Mouse (Mus musculus): ENCODE data around the gene Pum2. TPM values are rescaled to one million over a fixed set of nuclear protein-coding genes. Genes with fewer than 3 reads are reported as not detected.

The Pum2 gene
- total RNA-seq, 1 experiment: 74.8 TPM

GRCm38 (mm10) chr12:8657116-8657515 lies 16.8 kb upstream of the Pum2 start:
- Histone ChIP-seq H3K36me3 (ENCODE audit: control insufficient read depth, insufficient read depth, low read length, poor library complexity, severe bottlenecking) (no peaks in the 10 kb centered on the region), H3K4me1 (ENCODE audit: control insufficient read depth in 2 of 2, insufficient read depth in 2 of 2, low read length in 2 of 2, poor library complexity in 1 of 2) (no peaks in the 10 kb centered on the region), H3K27ac (ENCODE audit: insufficient read depth, low read depth, low read length, poor library complexity, severe bottlenecking) (no peak overlapping the region), H3K4me3 (ENCODE audit: insufficient read depth in 1 of 2, low read depth in 1 of 2, low read length in 2 of 2, poor library complexity in 1 of 2, severe bottlenecking in 1 of 2) (no peak overlapping the region), H3K9ac (ENCODE audit: insufficient read depth, low read depth, low read length, poor library complexity, severe bottlenecking) (no peak overlapping the region), H3K9me3 (ENCODE audit: control insufficient read depth, insufficient read depth, low read depth, low read length) (no peaks in the 10 kb centered on the region)
- DNase-seq (ENCODE audit: low read depth, low spot score): no peak
- in situ Hi-C loops (cut with MboI; ENCODE audit: low sequenced_read_pairs in 2 of 2, unreplicated experiment in 2 of 2): no loop called here
- TF ChIP-seq CHD2 (IDR thresholded peaks at IDR 0.05; ENCODE audit: low read depth, low read length): no peak
- TF ChIP-seq ZNF384 (IDR thresholded peaks at IDR 0.05; ENCODE audit: low read depth, low read length): no peak
- no peak for TF ChIP-seq ZC3H11A (IDR thresholded peaks at IDR 0.05; ENCODE audit: borderline replicate concordance, low read depth, low read length)
- TF ChIP-seq HCFC1 (IDR thresholded peaks at IDR 0.05; ENCODE audit: borderline replicate concordance, insufficient read depth, low read length): no peak
- no peak for TF ChIP-seq MAFK (IDR thresholded peaks at IDR 0.05; ENCODE audit: insufficient read depth, low read depth, low read length)

- H3K9me3 ChIP-seq (ENCODE audit: control insufficient read depth, insufficient read depth, low read depth, low read length): no peaks in the 10 kb centered on the region
- no peak for DNase-seq (ENCODE audit: low read depth, low spot score)
- in situ Hi-C loops (cut with MboI; ENCODE audit: low sequenced_read_pairs in 2 of 2, unreplicated experiment in 2 of 2): no loop called here
- H3K4me3 ChIP-seq (ENCODE audit: insufficient read depth in 1 of 2, low read depth in 1 of 2, low read length in 2 of 2, poor library complexity in 1 of 2, severe bottlenecking in 1 of 2): no peak overlapping the region
- TF ChIP-seq CHD2 (IDR thresholded peaks at IDR 0.05; ENCODE audit: low read depth, low read length): no peak
- no peak for TF ChIP-seq HCFC1 (IDR thresholded peaks at IDR 0.05; ENCODE audit: borderline replicate concordance, insufficient read depth, low read length)
- TF ChIP-seq ZNF384 (IDR thresholded peaks at IDR 0.05; ENCODE audit: low read depth, low read length): no peak
- no peak for TF ChIP-seq MAFK (IDR thresholded peaks at IDR 0.05; ENCODE audit: insufficient read depth, low read depth, low read length)
- no peak for TF ChIP-seq ZC3H11A (IDR thresholded peaks at IDR 0.05; ENCODE audit: borderline replicate concordance, low read depth, low read length)
- H3K27ac ChIP-seq (ENCODE audit: insufficient read depth, low read depth, low read length, poor library complexity, severe bottlenecking): no peak overlapping the region
- no peaks in the 10 kb centered on the region for H3K4me1 ChIP-seq (ENCODE audit: control insufficient read depth in 2 of 2, insufficient read depth in 2 of 2, low read length in 2 of 2, poor library complexity in 1 of 2)
- no peaks in the 10 kb centered on the region for H3K36me3 ChIP-seq (ENCODE audit: control insufficient read depth, insufficient read depth, low read length, poor library complexity, severe bottlenecking)
- no peak overlapping the region for H3K9ac ChIP-seq (ENCODE audit: insufficient read depth, low read depth, low read length, poor library complexity, severe bottlenecking)
These were observed 16.1 kb upstream of the Pum2 start for GRCm38 (mm10) chr12:8657629-8658366.

GRCm38 (mm10) chr12:8659406-8660279 lies 14.3 kb upstream of the Pum2 start:
- H3K4me1 ChIP-seq (ENCODE audit: control insufficient read depth in 2 of 2, insufficient read depth in 2 of 2, low read length in 2 of 2, poor library complexity in 1 of 2): no peaks in the 10 kb centered on the region
- no peak for DNase-seq (ENCODE audit: low read depth, low spot score)

GRCm38 (mm10) chr12:8661747-8662146 lies 12.2 kb upstream of the Pum2 start:
- no peaks in the 10 kb centered on the region for H3K36me3 ChIP-seq (ENCODE audit: control insufficient read depth, insufficient read depth, low read length, poor library complexity, severe bottlenecking)
- H3K27ac ChIP-seq (ENCODE audit: insufficient read depth, low read depth, low read length, poor library complexity, severe bottlenecking): no peak overlapping the region
- H3K4me1 ChIP-seq (ENCODE audit: control insufficient read depth in 2 of 2, insufficient read depth in 2 of 2, low read length in 2 of 2, poor library complexity in 1 of 2): no peaks in the 10 kb centered on the region
- in situ Hi-C loops (cut with MboI; ENCODE audit: low sequenced_read_pairs in 2 of 2, unreplicated experiment in 2 of 2): no loop called here
- no peak overlapping the region for H3K9ac ChIP-seq (ENCODE audit: insufficient read depth, low read depth, low read length, poor library complexity, severe bottlenecking)
- no peak overlapping the region for H3K4me3 ChIP-seq (ENCODE audit: insufficient read depth in 1 of 2, low read depth in 1 of 2, low read length in 2 of 2, poor library complexity in 1 of 2, severe bottlenecking in 1 of 2)
- DNase-seq (ENCODE audit: low read depth, low spot score): no peak
- TF ChIP-seq ZC3H11A (IDR thresholded peaks at IDR 0.05; ENCODE audit: borderline replicate concordance, low read depth, low read length): no peak
- no peak for TF ChIP-seq CHD2 (IDR thresholded peaks at IDR 0.05; ENCODE audit: low read depth, low read length)
- no peak for TF ChIP-seq ZNF384 (IDR thresholded peaks at IDR 0.05; ENCODE audit: low read depth, low read length)
- TF ChIP-seq HCFC1 (IDR thresholded peaks at IDR 0.05; ENCODE audit: borderline replicate concordance, insufficient read depth, low read length): no peak
- TF ChIP-seq MAFK (IDR thresholded peaks at IDR 0.05; ENCODE audit: insufficient read depth, low read depth, low read length): no peak
- no peaks in the 10 kb centered on the region for H3K9me3 ChIP-seq (ENCODE audit: control insufficient read depth, insufficient read depth, low read depth, low read length)

More at GRCm38 (mm10) chr12:8659406-8660279, 14.3 kb upstream of the Pum2 start:
- Histone ChIP-seq H3K36me3 (ENCODE audit: control insufficient read depth, insufficient read depth, low read length, poor library complexity, severe bottlenecking) (no peaks in the 10 kb centered on the region), H3K9me3 (ENCODE audit: control insufficient read depth, insufficient read depth, low read depth, low read length) (no peaks in the 10 kb centered on the region), H3K27ac (ENCODE audit: insufficient read depth, low read depth, low read length, poor library complexity, severe bottlenecking) (no peak overlapping the region), H3K4me3 (ENCODE audit: insufficient read depth in 1 of 2, low read depth in 1 of 2, low read length in 2 of 2, poor library complexity in 1 of 2, severe bottlenecking in 1 of 2) (no peak overlapping the region), H3K9ac (ENCODE audit: insufficient read depth, low read depth, low read length, poor library complexity, severe bottlenecking) (no peak overlapping the region)
- TF ChIP-seq MAFK (IDR thresholded peaks at IDR 0.05; ENCODE audit: insufficient read depth, low read depth, low read length) (no peak), HCFC1 (IDR thresholded peaks at IDR 0.05; ENCODE audit: borderline replicate concordance, insufficient read depth, low read length) (no peak), ZC3H11A (IDR thresholded peaks at IDR 0.05; ENCODE audit: borderline replicate concordance, low read depth, low read length) (no peak), CHD2 (IDR thresholded peaks at IDR 0.05; ENCODE audit: low read depth, low read length) (no peak)
- in situ Hi-C loops (cut with MboI; ENCODE audit: low sequenced_read_pairs in 2 of 2, unreplicated experiment in 2 of 2): no loop called here

Data from ES-E14 (cell line).